Mouse (Mus musculus) heart, postnatal 36 days (tissue): Measurements from ENCODE around the gene Taar8b. TPM values are rescaled to one million over a fixed set of nuclear protein-coding genes. Genes with fewer than 3 reads are reported as not detected.

ENCODE experiments used
- DNase-seq, 2 experiments: peaks; one replicate each; pipeline ENCODE4 v3.0.0; 2021 to 2022
- intact Hi-C: fragments of 180-260 bp; cut with DNase I; formaldehyde crosslinking; loops from one replicate; pipeline ENCODE4 v1.15.1; 2025
- total RNA-seq, 2 experiments: library from RNA; stranded (reverse); gene quantifications; 2 replicates each; pipeline ENCODE4 v1.2.3; 2021

Taar8b gene
- total RNA-seq, 2 experiments from 2014 or later, result not detected

DNA sequence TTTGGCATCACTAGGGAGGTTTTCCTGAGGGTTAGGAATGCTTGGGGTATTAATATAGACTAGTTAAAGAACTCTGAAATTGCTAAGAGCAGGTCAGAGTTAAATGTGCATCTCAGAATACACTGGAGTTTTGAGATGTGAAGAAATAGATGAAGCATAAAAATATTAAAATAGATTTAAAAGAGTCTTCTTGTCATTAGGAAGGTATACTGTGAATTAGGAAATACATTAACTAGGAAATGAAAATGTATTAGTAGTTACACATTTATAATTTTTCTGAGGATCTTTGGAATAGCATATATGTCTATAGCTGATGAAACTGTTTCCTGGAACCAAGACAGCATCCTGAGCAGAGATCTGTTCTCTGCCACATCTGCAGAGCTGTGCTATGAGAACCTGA is 42.9 kb downstream of the Taar8b start, which contains the start of gene Taar7f:
Taar7f (plus strand) TSS at position 301 of the 400 bp plus-strand sequence.
- DNase-seq, result no peak
- intact Hi-C loops, result no loop called here

Other genes with a start within 250 kb of the Taar8b start
- gene Vnn3, start 240.8 kb downstream of the Taar8b start, total RNA-seq, result under 1 TPM in 1 of 2 experiments, not detected in 1; 0.28 TPM
- gene Vnn1, start 197.6 kb downstream of the Taar8b start, total RNA-seq, result under 1 TPM; 0.51 to 0.83 TPM
- not detected for gene Taar1, start 171.9 kb downstream of the Taar8b start, total RNA-seq
- not detected for gene Taar2, start 153.7 kb downstream of the Taar8b start, total RNA-seq
- not detected for gene Taar3, start 142.7 kb downstream of the Taar8b start, total RNA-seq
- not detected for gene Taar4, start 131.8 kb downstream of the Taar8b start, total RNA-seq
- not detected for gene Taar5, start 121.6 kb downstream of the Taar8b start, total RNA-seq
- not detected for gene Taar6, start 106.6 kb downstream of the Taar8b start, total RNA-seq
- gene Taar7a, start 98.8 kb downstream of the Taar8b start, total RNA-seq, result not detected
- not detected for gene Taar7b, start 92.4 kb downstream of the Taar8b start, total RNA-seq
- gene Taar7d, start 65.1 kb downstream of the Taar8b start, total RNA-seq, result not detected
- not detected for gene Taar7e, start 54.7 kb downstream of the Taar8b start, total RNA-seq
- not detected for gene Taar7f, start 42.8 kb downstream of the Taar8b start, total RNA-seq
- gene Taar8a, start 15.8 kb downstream of the Taar8b start, total RNA-seq, result not detected
- gene Taar8c, start 9.6 kb upstream of the Taar8b start, total RNA-seq, result not detected
- not detected for gene Taar9, start 17.2 kb upstream of the Taar8b start, total RNA-seq
- gene Stx7, start 57.0 kb upstream of the Taar8b start, total RNA-seq, result 10 to 100 TPM; 41.6 to 46.6 TPM
- under 1 TPM; 0.11 to 0.30 TPM for gene Moxd1, start 131.2 kb upstream of the Taar8b start, total RNA-seq